Mouse (Mus musculus) gastrocnemius, postnatal 4 days (tissue): Measurements from ENCODE around the gene Lats2. TPM values are rescaled to one million over a fixed set of nuclear protein-coding genes. Genes with fewer than 3 reads are reported as not detected.
A peak's percentile ranks its signal among the peaks of the same experiment; 100 is the strongest.
"Not testable (repeated sequence)": the region's sequence is repeated elsewhere in the genome, so short reads cannot be mapped to it uniquely, and the experiment has no call there.

Experiments
- DNase-seq, 2 experiments: peaks; one replicate each; pipeline ENCODE4 v3.0.0; 2021 to 2022; ENCODE audit warnings: low spot score in 2 of 2, mixed read lengths in 2 of 2
- total RNA-seq, 2 experiments: library from RNA; stranded (reverse); gene quantifications; 2 replicates each; pipeline ENCODE4 v1.2.3; 2021

Lats2 gene
- total RNA-seq, 2 experiments from 2014 or later = 37.1 to 39.2 TPM

DNA sequence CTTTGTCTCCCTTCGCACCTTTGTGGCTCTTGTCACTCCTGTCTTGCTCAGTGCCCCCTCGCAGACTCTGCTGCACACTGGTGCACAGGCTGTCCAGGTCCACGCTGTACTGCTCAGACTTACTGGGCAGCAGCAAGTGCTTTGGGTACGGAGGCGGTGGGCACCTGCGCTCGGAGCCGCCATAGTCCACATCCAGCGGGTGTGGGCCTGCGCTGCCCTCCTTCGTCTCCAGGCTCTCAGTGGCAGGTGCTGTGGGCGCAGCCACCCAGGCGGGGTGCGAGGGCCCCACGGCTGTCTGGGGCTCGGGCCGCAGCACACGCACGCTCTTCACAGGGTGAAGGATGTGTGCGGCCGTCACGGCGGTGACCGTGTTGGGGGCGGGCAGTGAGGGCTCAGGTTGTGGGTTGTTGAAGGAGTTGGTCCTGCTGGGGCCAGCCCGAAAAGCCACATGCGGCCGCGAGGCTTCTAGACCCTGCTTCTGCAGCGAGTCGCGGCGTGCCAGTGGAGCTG, 58.7 kb downstream of the Lats2 start:
- DNase-seq = no peak

- no peak for DNase-seq
Observed at GRCm38 (mm10) chr14:57699016-57699415, 59.2 kb downstream of the Lats2 start.

- DNase-seq = no peak
Observed at GRCm38 (mm10) chr14:57696066-57696465, 62.1 kb downstream of the Lats2 start.

DNA sequence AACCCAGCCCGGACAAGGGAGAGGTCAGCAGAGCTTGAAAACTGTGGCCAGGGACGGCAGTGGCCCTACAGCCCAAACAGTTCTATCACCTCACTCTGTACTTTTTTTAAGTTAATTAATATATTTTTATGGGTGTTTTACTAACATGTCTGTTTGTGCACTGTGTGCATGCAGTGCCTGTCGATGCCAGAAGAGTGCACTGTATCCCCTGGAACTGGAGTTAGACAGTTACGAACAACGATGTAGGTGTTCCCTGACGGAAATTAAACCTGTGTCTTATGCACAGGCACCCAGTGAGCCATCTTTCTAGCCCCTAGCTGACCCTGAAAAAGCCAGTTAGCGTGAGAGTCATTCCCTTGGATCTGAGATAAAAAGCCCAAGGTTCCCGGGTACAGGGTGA, 62.6 kb downstream of the Lats2 start:
- DNase-seq = no peak

GRCm38 (mm10) chr14:57694246-57694645, 63.9 kb downstream of the Lats2 start:
- no peak for DNase-seq

DNA sequence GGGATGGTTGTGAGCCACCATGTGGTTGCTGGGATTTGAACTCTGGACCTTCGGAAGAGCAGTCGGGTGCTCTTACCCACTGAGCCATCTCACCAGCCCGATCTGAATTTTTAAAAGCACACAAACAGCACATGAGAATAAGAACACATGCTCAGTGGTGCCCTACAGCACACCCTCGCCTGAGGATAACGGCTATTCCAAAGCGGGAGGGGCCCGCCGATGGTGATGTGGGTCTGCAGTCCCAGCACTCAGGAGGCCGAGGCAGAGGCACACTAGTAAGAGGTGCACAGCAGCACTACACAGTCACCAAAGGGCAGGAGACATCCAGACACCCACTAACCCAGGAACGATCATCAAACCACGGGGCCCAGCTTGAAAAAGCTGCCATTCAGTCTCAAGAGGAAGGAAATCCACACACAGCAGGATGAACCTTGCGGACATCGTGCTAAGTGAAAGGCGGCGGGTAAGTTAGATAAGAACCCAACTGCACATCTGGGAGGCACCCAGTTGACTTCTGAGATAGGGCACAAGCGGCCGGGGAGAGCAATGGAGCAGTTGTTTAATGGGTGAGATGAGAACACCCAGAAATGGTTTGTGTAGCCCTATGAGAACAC, 65.6 kb downstream of the Lats2 start:
- no peak for DNase-seq

GRCm38 (mm10) chr14:57691316-57691715, 66.9 kb downstream of the Lats2 start:
- no peak for DNase-seq

- no peak for DNase-seq
Observed at GRCm38 (mm10) chr14:57690681-57691080, 67.5 kb downstream of the Lats2 start.

DNA sequence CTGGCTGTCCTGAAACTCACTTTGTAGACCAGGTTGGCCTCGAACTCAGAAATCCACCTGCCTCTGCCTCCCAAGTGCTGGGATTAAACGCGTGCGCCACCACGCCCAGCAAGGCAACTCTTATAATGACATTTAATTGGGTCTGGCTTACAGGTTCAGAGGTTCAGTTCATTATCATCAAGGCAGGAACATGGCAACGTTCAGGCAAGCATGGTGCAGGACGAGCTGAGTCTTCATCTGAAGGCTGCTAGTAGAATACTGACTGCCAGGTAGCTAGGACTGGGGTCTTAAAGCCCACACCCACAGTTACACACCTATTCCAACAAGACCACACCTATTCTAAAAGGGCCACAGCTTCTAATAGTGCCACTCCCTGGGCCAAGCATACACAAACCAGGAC, 70.1 kb downstream of the Lats2 start:
- DNase-seq = not testable (repeated sequence)

DNA sequence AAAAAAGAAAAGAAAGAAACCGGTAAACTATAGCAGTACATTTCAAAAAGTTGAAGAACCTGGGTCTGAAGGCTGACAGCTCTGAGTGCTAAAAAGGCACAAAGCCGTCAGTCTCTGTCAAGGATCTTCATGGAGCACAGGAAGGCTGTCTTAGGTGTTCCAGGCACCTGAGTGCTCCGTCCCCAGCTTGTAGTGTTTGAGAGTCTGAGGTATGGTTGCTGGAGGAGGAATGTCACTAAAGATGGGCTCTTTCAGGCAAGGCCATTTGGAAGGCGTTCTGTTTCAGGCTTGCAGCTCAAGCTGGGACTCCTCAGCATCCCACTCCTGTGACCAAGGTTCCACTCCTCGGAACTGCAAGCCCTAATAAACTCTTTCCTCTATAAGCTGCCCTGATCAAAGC, 70.7 kb downstream of the Lats2 start:
- no peak for DNase-seq

- no peak for DNase-seq
Observed at GRCm38 (mm10) chr14:57686647-57687046, 71.5 kb downstream of the Lats2 start.

DNA sequence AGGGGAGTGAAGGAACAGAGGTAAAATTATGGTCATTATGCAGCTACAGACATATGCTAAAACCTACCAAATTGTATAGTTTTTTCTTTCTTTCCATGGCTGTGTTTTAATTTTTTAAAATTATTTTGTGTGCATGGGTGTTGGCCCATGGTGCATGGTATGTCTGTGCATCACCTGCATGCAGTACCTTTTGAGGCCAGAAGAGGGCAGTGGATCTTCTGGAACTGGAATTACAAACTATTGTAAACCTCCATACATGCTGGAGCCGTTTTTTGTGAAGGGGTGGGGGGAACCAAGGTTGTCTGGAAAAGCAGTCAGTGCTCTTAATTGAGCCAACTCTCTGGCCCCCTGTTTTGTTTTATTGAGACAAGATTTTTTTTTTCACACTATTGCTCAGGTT, 73.6 kb downstream of the Lats2 start:
- DNase-seq = peak in 1 of 2 experiments; percentile 69

DNA sequence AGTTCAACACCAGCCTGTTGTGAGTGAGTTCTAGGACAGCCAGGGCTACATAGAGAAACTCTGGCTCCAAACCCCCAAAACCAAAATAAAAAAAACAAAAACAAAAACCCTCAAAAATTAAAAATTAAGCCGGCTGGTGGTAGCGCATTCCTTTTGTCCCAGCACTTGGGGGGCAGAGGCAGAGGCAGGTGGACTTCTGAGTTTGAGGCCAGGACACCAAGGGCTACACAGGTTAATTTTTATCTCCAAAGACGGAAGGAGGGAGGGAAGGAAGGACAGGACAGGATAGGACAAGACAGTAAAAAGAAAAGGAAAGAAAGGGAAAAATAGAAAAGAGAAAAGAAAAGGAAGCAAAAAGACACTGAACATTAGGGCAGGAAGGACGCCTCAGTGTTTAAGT, 75.4 kb downstream of the Lats2 start:
- DNase-seq = no peak

DNA sequence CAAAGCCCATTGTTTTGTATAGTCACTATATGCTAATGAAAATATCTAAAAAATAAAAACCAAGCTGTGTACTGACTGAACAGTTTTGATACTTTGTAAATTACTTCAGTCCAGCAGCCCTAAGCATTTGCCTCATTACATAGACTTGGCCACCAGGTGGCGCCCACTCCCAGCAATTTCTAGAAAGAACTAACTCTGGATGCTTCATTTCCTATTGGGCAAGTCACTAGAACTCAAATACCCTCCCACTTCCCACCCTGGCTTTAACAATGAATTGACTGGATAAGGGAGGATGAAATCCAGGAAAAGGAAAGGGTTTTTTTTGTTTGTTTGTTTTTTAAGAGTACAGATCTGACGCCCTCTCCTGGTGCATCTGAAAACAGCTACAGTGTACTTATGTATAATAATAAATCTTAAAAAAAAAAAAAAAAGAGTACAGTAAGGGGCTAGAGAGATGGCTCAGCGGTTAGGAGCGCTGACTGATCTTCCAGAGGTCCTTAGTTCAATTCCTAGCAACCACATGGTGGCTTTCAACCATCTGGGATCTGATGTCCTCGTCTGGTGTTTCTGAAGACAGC, 78.1 kb downstream of the Lats2 start:
- peak; percentile 73 to 80 for DNase-seq

DNA sequence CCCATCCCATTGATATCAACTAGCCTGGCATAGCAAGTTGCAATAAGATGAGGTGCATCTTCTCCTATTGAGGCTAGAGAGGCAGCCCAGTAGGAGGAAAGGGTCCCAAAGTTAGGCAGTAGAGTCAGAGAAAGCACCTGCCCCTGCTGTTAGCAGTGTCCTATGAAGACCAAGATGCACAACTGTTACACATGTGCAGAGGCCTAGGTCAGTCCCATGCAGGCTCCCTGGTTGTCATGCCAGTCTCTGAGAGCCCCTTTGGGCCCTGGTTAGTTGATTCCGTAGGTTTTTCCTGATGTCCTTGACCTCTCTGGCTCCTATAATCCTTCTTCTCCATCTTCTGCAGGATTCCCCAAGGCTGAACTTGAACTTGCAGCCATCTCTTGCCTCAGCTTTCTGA, 78.7 kb downstream of the Lats2 start:
- DNase-seq = no peak

GRCm38 (mm10) chr14:57675481-57675880, 82.7 kb downstream of the Lats2 start:
- DNase-seq = no peak

GRCm38 (mm10) chr14:57665628-57665950, 92.6 kb downstream of the Lats2 start:
- no peak for DNase-seq

- peak; percentile 67 to 86 for DNase-seq
Observed at GRCm38 (mm10) chr14:57664822-57665627, 93.2 kb downstream of the Lats2 start, which contains the start of gene Xpo4. Xpo4 (minus strand) TSS chr14:57665430.

- DNase-seq = peak in 1 of 2 experiments; percentile 24
Observed at GRCm38 (mm10) chr14:57664311-57664821, 93.8 kb downstream of the Lats2 start.

DNA sequence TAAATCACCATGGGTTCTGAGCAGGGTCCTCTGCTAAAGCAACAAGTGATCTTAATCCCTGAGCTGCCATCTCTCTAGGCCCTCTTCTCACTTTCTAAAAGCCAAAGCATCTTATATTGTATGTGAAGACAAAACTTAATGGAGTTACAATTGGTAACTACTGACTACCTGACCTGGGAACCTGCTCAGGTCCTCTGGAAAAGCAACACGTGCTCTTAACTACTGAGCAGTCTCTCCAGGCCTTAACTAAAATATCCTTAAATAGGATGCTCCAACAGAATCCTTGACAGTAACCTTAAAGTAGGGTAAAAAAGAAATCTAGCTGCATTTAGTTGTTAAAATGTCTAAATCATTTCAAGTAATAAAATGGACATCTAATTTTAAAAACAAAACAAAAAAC, 94.6 kb downstream of the Lats2 start:
- DNase-seq = no peak

- no peak for DNase-seq
Observed at GRCm38 (mm10) chr14:57658301-57658700, 99.9 kb downstream of the Lats2 start.

- no peak for DNase-seq
Observed at GRCm38 (mm10) chr14:57657500-57657899, 100.7 kb downstream of the Lats2 start.
